Mouse (Mus musculus) heart, adult 2 months (tissue): ENCODE data around the gene Fam25c.

ENCODE experiments used
- CTCF ChIP-seq: fragments of 200-600 bp; IDR thresholded peaks from 2 replicates; pipeline ENCODE4 v1.8.1; 2022; ENCODE audit warnings: antibody characterized with exemption, mild to moderate bottlenecking, moderate library complexity
- EP300 ChIP-seq: fragments of 200-500 bp; IDR thresholded peaks from 2 replicates; pipeline ENCODE4 v1.6.1; 2011; ENCODE audit warnings: low read depth, low read length, control low read depth; ENCODE audit not compliant: insufficient read depth
- POLR2A ChIP-seq: fragments of 200-500 bp; IDR thresholded peaks from 2 replicates; pipeline ENCODE4 v1.6.1; 2011; ENCODE audit warnings: mild to moderate bottlenecking, low read depth, low read length, control low read depth; ENCODE audit not compliant: insufficient read depth

GRCm38 (mm10) chr14:34303265-34303680 is 52.0 kb downstream of the Fam25c start:
- TF ChIP-seq CTCF = no peak
- no peak for TF ChIP-seq EP300
- no peak for TF ChIP-seq POLR2A
